Mouse (Mus musculus): ENCODE data around the gene Kazald1. TPM values are rescaled to one million over a fixed set of nuclear protein-coding genes. Genes with fewer than 3 reads are reported as not detected.

Gene Kazald1
- 0.33 and 0.39 TPM in 2 replicates for total RNA-seq (2012; rRNA removed)
- polyA plus RNA-seq (2012; ENCODE audit: insufficient read depth in 1 of 2, insufficient read length in 2 of 2, low read depth in 1 of 2, low replicate concordance in 2 of 2, missing spikeins in 1 of 2), result 1 to 10 TPM in 1 of 2 experiments, not detected in 1; 1.5 TPM

GRCm38 (mm10) chr19:45074580-45075322 is at the start of gene Kazald1:
Kazald1 (plus strand) TSS chr19:45075241.
- peak within 1 kb of the TSS; percentile 98 for H3K27ac ChIP-seq (ENCODE audit: control insufficient read depth, low read depth, low read length)
- H3K4me1 ChIP-seq (ENCODE audit: control insufficient read depth in 1 of 2, insufficient read depth in 2 of 2, low read length in 2 of 2), result peaks cover 0 to 24% of the 10 kb centered on the region in 2 experiments; a peak in 2 of 4 replicates
- H3K9ac ChIP-seq (ENCODE audit: control insufficient read depth, low read depth, low read length, poor library complexity, severe bottlenecking), result peak within 1 kb of the TSS; percentile 86
- peaks cover 0 to 17% of the 10 kb centered on the region in 2 experiments; a peak in 2 of 4 replicates for H3K36me3 ChIP-seq (ENCODE audit: control insufficient read depth in 1 of 2, insufficient read depth in 2 of 2, low read length in 2 of 2)
- peak within 1 kb of the TSS; percentile 75 to 77 for H3K4me3 ChIP-seq (ENCODE audit: control insufficient read depth in 1 of 2, insufficient read depth in 1 of 2, low read depth in 2 of 2, low read length in 2 of 2)
- peaks cover 5% of the 10 kb centered on the region; the same call in 1 of the 2 replicates for H3K79me2 ChIP-seq (ENCODE audit: control insufficient read depth, insufficient read depth, low read length, poor library complexity)
- H3K27me3 ChIP-seq (ENCODE audit: control insufficient read depth in 1 of 2, insufficient read depth in 2 of 2, low read length in 2 of 2), result peaks cover 0 to 6% of the 10 kb centered on the region in 2 experiments; a peak in 1 of 4 replicates
- peak; percentile 98 for DNase-seq (ENCODE audit: low read depth, low spot score)
- no peaks in the 10 kb centered on the region for H3K9me3 ChIP-seq (replicated peaks; ENCODE audit: insufficient read depth, low read length)
- TF ChIP-seq E2F4 (IDR thresholded peaks at IDR 0.05; ENCODE audit: borderline replicate concordance, low read depth, low read length) (0 out of 2 replicates have a peak, but pooled peaks have one; percentile 56), GATA1 (IDR thresholded peaks at IDR 0.05; ENCODE audit: low read depth, low read length) (0 out of 2 replicates have a peak, but pooled peaks have one; percentile 1), MAFK (IDR thresholded peaks at IDR 0.05; ENCODE audit: borderline replicate concordance, low read depth, low read length) (no peak), UBTF (IDR thresholded peaks at IDR 0.05; ENCODE audit: borderline replicate concordance, insufficient read depth, low read depth, low read length) (no peak), ZKSCAN1 (IDR thresholded peaks at IDR 0.05; ENCODE audit: low read depth, low read length) (no peak), RCOR1 (IDR thresholded peaks at IDR 0.05; ENCODE audit: low read depth, low read length) (peak; percentile 65), MYB (IDR thresholded peaks at IDR 0.05; ENCODE audit: low read depth, low read length) (no peak), NELFE (IDR thresholded peaks at IDR 0.05; ENCODE audit: low read depth, low read length) (peak; percentile 98), ELF1 (IDR thresholded peaks at IDR 0.05; ENCODE audit: low read depth, low read length) (peak; percentile 54), RAD21 (IDR thresholded peaks at IDR 0.05; ENCODE audit: low read depth, low read length) (no peak), KAT2A (conservative IDR thresholded peaks at IDR 0.05; ENCODE audit: low read depth, low read length) (no peak; the same call in 1 of the 2 replicates), USF2 (IDR thresholded peaks at IDR 0.05; ENCODE audit: borderline replicate concordance in 1 of 2, insufficient read depth in 1 of 2, low read depth in 1 of 2, low read length in 2 of 2) (no peak), MXI1 (IDR thresholded peaks at IDR 0.05; ENCODE audit: low read depth, low read length) (peak; percentile 89), JUND (IDR thresholded peaks at IDR 0.05; ENCODE audit: low read depth, low read length) (no peak), EP300 (IDR thresholded peaks at IDR 0.05; ENCODE audit: low read depth in 1 of 2, low read length in 2 of 2) (peak in 1 of 2 experiments; percentile 8; a peak in 1 of 4 replicates), CHD2 (IDR thresholded peaks at IDR 0.05; ENCODE audit: low read length) (peak; percentile 98), TAL1 (IDR thresholded peaks at IDR 0.05; ENCODE audit: low read length) (no peak; the same call in 1 of the 2 replicates), GABPA (IDR thresholded peaks at IDR 0.05; ENCODE audit: low read depth, low read length) (no peak), CTCF (IDR thresholded peaks at IDR 0.05 in 2 of 3, conservative IDR thresholded peaks at IDR 0.05 in 1 of 3; ENCODE audit: control insufficient read depth in 1 of 3, insufficient read depth in 1 of 3, low read depth in 2 of 3, low read length in 3 of 3, poor library complexity in 1 of 3, severe bottlenecking in 1 of 3) (no peak), MEF2A (IDR thresholded peaks at IDR 0.05; ENCODE audit: extremely low read depth, insufficient replicate concordance, low read depth, low read length, poor library complexity, severe bottlenecking) (no peak), BHLHE40 (IDR thresholded peaks at IDR 0.05; ENCODE audit: borderline replicate concordance, low read depth, low read length) (no peak), ZNF384 (IDR thresholded peaks at IDR 0.05; ENCODE audit: low read depth, low read length) (no peak), SMC3 (IDR thresholded peaks at IDR 0.05; ENCODE audit: low read depth, low read length) (no peak), ETS1 (IDR thresholded peaks at IDR 0.05; ENCODE audit: low read depth, low read length) (no peak; the same call in 1 of the 2 replicates), ZMIZ1 (IDR thresholded peaks at IDR 0.05; ENCODE audit: low read depth, low read length) (no peak; the same call in 1 of the 2 replicates), HCFC1 (IDR thresholded peaks at IDR 0.05; ENCODE audit: low read depth, low read length) (peak; percentile 81), MYC (IDR thresholded peaks at IDR 0.05; ENCODE audit: low read depth, low read length) (no peak), NRF1 (IDR thresholded peaks at IDR 0.05; ENCODE audit: insufficient read depth, low read depth, low read length, poor library complexity, severe bottlenecking) (peak; percentile 90), ZC3H11A (IDR thresholded peaks at IDR 0.05; ENCODE audit: low read depth, low read length) (peak; percentile 21; the same call in 1 of the 2 replicates), TCF12 (IDR thresholded peaks at IDR 0.05; ENCODE audit: low read depth, low read length) (peak; percentile 75), POLR2A (IDR thresholded peaks at IDR 0.05; ENCODE audit: control insufficient read depth in 1 of 2, insufficient read depth in 1 of 2, low read depth in 1 of 2, low read length in 2 of 2, poor library complexity in 1 of 2) (peak; percentile 81 to 97), TBP (IDR thresholded peaks at IDR 0.05; ENCODE audit: low read depth, low read length) (peak; percentile 88), POLR2AphosphoS2 (IDR thresholded peaks at IDR 0.05; ENCODE audit: low read length) (peak; percentile 98), CHD1 (IDR thresholded peaks at IDR 0.05; ENCODE audit: low read depth, low read length) (no peak)
